Mouse (Mus musculus): ENCODE measurements around the gene Dock7. TPM values are rescaled to one million over a fixed set of nuclear protein-coding genes. Genes with fewer than 3 reads are reported as not detected.

Gene Dock7
- polyA plus RNA-seq, 1 experiment from 2014 or later, result 46.6 TPM

DNA sequence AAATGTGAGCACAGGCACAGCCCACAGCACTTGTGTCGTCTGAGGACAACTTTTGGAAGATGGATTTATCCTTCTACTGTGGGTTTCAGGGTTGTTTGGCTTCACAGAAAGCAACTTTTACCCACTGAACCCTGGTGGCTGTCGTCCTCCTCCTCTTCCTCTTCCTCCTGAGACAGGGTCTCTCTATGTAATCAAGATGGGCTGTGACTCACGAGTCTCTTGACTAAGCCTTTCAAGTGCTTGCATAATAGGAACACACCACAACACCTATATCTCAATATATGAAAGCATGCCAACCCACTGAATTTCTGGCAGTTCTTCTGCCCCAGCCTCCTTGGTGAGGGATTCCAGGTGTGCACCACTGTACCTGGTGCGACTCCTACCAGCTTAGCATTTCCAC, 199.8 kb downstream of the Dock7 start:
- H3K36me3 ChIP-seq, result no peaks in the 10 kb centered on the region
- no peak overlapping the region for H3K27ac ChIP-seq
- no peak overlapping the region for H3K4me3 ChIP-seq
- WGBS, result 82% methylated on average over 4 of the region's 4 CpGs
- no peaks in the 10 kb centered on the region for H3K9me3 ChIP-seq
- peaks cover 15% of the 10 kb centered on the region for H3K4me1 ChIP-seq
- DNase-seq (ENCODE audit: low spot score), result no peak
- no peaks in the 10 kb centered on the region for H3K27me3 ChIP-seq (ENCODE audit: insufficient read depth, poor library complexity, severe bottlenecking)

DNA sequence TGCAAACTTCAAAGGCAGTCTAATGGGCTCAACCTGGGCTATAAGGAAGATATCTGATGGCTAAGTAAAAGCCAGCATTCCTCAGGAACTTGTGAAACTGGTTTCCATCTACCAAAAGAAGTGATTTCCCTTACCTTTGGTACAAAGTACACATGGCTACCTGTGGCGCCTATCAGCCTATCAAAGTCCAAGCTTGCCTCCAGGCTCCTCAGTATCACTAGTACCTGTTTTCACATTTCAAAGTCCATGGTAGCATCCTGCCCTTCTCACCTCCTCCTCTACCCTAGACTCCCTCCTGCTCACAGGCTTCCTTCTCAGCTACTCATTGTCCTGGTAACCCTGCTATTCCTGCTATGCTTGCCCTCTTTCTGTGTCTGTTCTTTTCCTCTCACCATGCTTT, 202.5 kb downstream of the Dock7 start:
- Histone ChIP-seq H3K27me3 (ENCODE audit: insufficient read depth, poor library complexity, severe bottlenecking) (no peaks in the 10 kb centered on the region), H3K9me3 (no peaks in the 10 kb centered on the region), H3K4me3 (no peak overlapping the region), H3K36me3 (no peaks in the 10 kb centered on the region), H3K4me1 (peaks cover 7% of the 10 kb centered on the region), H3K27ac (no peak overlapping the region)
- DNase-seq (ENCODE audit: low spot score), result no peak
- 67% methylated on average over 1 of the region's 1 CpGs for WGBS

DNA sequence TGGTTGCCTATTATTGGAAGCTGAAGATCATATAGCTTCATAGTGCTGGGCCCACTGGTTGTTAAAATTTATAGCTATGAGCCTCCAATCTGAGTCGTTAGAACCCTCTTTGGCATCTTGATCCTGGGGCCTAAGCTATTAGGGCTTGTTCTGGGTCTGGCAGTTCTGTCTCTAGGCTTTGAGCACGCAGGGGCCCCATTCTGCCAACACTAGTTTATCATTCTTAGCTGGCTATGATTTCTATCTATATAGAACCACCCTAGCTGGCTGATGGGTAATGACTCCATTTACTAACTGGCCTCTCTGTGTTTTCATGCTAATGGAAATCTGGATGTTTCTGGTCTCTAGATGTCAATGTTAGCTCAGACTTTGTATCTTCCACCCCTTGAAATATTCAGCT, 203.0 kb downstream of the Dock7 start:
- H3K9me3 ChIP-seq, result no peaks in the 10 kb centered on the region
- whole genome bisulfite sequencing, result 74% methylated on average over 2 of the region's 2 CpGs
- DNase-seq (ENCODE audit: low spot score), result no peak

DNA sequence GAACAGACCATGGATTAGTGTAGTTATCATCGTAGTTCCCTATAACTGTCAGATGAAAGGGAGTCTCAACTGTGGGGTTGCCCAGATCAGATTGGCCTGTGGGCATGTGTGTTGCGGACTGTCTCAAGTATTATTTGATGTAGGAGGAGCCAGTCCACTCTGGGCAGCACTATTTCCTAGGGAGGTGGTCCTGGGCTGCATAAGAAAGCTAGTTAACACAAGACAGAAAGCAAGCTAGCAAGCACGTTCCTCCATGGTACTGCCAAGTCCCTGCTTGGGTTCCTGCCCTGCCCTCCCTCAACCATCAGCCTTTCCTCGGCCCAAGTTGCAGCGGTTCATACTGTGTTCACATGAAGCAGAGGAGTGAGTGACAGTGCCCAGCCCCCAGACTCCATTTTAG, 210.5 kb downstream of the Dock7 start:
- Histone ChIP-seq H3K27ac (no peak overlapping the region), H3K4me1 (no peaks in the 10 kb centered on the region), H3K27me3 (ENCODE audit: insufficient read depth, poor library complexity, severe bottlenecking) (no peaks in the 10 kb centered on the region), H3K36me3 (no peaks in the 10 kb centered on the region), H3K9me3 (no peaks in the 10 kb centered on the region), H3K4me3 (no peak overlapping the region)
- WGBS, result 86% methylated on average over 5 of the region's 5 CpGs
- DNase-seq (ENCODE audit: low spot score), result no peak

More for the DNA sequence above, 203.0 kb downstream of the Dock7 start:
- Histone ChIP-seq H3K36me3 (no peaks in the 10 kb centered on the region), H3K4me1 (peaks cover 7% of the 10 kb centered on the region), H3K27ac (no peak overlapping the region), H3K4me3 (no peak overlapping the region), H3K27me3 (ENCODE audit: insufficient read depth, poor library complexity, severe bottlenecking) (no peaks in the 10 kb centered on the region)

DNA sequence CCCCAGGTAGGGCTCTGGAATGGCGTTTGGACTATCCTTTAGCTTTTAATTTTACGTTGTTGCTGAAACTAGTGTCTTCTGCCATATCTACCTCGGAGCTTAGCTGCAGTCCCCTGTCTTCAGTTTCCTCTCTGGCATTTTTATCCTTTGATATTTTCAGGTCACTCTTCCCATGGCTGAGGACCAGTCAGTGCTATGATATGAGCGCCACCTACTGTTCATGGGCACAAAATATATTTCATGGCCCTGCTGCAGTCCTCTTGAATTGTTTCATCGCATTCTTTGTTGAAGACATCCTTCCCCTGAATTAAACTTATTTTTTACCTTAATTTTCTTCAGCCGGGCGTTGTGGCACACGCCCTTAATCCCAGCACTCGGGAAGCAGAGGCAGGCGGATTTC, 233.6 kb downstream of the Dock7 start:
- no peaks in the 10 kb centered on the region for H3K9me3 ChIP-seq
- H3K27ac ChIP-seq, result no peak overlapping the region
- peak; percentile 74 for DNase-seq (ENCODE audit: low spot score)
- H3K36me3 ChIP-seq, result no peaks in the 10 kb centered on the region
- WGBS, result 19% methylated on average over 10 of the region's 10 CpGs
- no peaks in the 10 kb centered on the region for H3K27me3 ChIP-seq (ENCODE audit: insufficient read depth, poor library complexity, severe bottlenecking)
- H3K4me1 ChIP-seq, result no peaks in the 10 kb centered on the region
- H3K4me3 ChIP-seq, result no peak overlapping the region

Other genes with a start within 250 kb of the Dock7 start
- 57.2 and 80.7 TPM in 2 replicates for gene Usp1, start 197.1 kb downstream of the Dock7 start, polyA plus RNA-seq (2016; fragmentation: Nextera tagmentation; extraction: Ambion mirVana)
- 0.47 and 1.9 TPM in 2 replicates for gene Angptl3, start 90.0 kb downstream of the Dock7 start, polyA plus RNA-seq (2016; fragmentation: Nextera tagmentation; extraction: Ambion mirVana)
- gene Atg4c, start 73.0 kb upstream of the Dock7 start, polyA plus RNA-seq (2016; fragmentation: Nextera tagmentation; extraction: Ambion mirVana), result 10.9 and 11.7 TPM in 2 replicates
- 0.09 and 0.34 TPM in 2 replicates for gene Gm12689, start 175.0 kb upstream of the Dock7 start, polyA plus RNA-seq (2016; fragmentation: Nextera tagmentation; extraction: Ambion mirVana)